Mouse (Mus musculus): Measurements from ENCODE around the gene Lrmda. TPM values are rescaled to one million over a fixed set of nuclear protein-coding genes. Genes with fewer than 3 reads are reported as not detected.

Lrmda gene
- polyA plus RNA-seq, 1 experiment from 2014 or later, result 0.80 TPM

DNA sequence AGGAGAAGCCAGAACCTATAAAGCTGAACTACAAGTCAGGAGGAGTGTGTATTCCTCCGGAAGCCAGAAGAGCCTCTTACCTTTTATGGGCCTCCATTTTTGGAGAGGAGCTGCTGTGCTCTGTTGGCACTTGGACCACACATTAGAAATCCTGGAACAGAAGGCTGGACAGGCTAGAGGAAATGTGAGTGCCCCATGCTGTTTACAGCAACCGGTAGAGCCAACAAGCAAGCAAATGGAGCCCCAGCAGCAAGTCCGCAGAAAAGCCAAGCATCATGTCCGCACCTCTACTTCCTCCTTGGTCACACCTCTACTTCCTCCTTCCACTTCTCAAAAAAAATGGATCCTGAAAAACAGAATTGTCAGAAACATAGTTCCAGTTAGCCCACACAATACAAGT, 1073.8 kb downstream of the Lrmda start:
- Histone ChIP-seq H3K27me3 (replicated peaks; ENCODE audit: control insufficient read depth, insufficient read depth, low read length) (no peaks in the 10 kb centered on the region), H3K9me3 (ENCODE audit: control insufficient read depth, low read length) (no peaks in the 10 kb centered on the region), H3K27ac (ENCODE audit: low read depth, low read length) (no peak overlapping the region), H3K4me2 (ENCODE audit: low read length) (no peak overlapping the region), H3K36me3 (ENCODE audit: control insufficient read depth, insufficient read depth, low read length) (no peaks in the 10 kb centered on the region), H3K4me3 (ENCODE audit: low read length) (no peak overlapping the region), H3K9ac (ENCODE audit: low read depth, low read length) (no peak overlapping the region), H3K4me1 (ENCODE audit: control insufficient read depth, insufficient read depth, low read depth, low read length) (peaks cover 12% of the 10 kb centered on the region)
- ATAC-seq, result no peak
- 84% methylated on average over 4 of the region's 4 CpGs for WGBS

DNA sequence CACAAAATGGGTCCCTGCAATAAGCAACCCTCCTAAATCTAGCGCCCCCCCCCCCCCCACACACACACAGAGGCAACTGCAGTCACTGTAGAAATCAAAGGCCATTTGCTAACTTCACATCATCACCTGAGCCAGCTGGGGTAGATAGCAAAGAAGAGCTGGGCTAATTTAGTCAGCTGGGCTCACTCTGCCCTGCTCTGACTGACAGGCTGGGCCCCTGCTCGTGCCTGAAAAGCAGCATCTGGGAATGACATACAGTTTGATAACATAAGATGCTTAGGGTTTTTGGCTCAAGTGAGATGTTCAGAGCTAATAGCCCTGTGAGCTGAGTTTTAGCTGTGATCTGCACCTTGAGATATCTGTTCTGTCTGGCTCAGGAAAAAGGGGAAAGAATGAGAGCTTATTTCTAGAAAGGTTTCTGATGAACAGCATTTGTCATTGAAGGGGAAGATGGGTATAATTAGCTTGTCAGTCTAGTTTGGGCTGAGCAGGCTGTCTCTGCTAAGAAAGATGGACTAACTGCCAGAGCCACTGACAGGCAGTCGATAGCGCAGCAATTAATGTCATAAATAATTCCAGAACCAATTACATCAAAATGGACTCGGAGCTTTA, 1075.1 kb downstream of the Lrmda start:
- ATAC-seq, result peak; percentile 64
- Histone ChIP-seq H3K9ac (ENCODE audit: low read depth, low read length) (no peak overlapping the region), H3K27ac (ENCODE audit: low read depth, low read length) (peak overlapping the region; percentile 29; the same call in 1 of the 2 replicates), H3K27me3 (replicated peaks; ENCODE audit: control insufficient read depth, insufficient read depth, low read length) (no peaks in the 10 kb centered on the region), H3K4me3 (ENCODE audit: low read length) (no peak overlapping the region), H3K9me3 (ENCODE audit: control insufficient read depth, low read length) (no peaks in the 10 kb centered on the region), H3K4me2 (ENCODE audit: low read length) (no peak overlapping the region), H3K36me3 (ENCODE audit: control insufficient read depth, insufficient read depth, low read length) (no peaks in the 10 kb centered on the region), H3K4me1 (ENCODE audit: control insufficient read depth, insufficient read depth, low read depth, low read length) (peaks cover 12% of the 10 kb centered on the region)
- 47% methylated on average over 5 of the region's 5 CpGs for WGBS

DNA sequence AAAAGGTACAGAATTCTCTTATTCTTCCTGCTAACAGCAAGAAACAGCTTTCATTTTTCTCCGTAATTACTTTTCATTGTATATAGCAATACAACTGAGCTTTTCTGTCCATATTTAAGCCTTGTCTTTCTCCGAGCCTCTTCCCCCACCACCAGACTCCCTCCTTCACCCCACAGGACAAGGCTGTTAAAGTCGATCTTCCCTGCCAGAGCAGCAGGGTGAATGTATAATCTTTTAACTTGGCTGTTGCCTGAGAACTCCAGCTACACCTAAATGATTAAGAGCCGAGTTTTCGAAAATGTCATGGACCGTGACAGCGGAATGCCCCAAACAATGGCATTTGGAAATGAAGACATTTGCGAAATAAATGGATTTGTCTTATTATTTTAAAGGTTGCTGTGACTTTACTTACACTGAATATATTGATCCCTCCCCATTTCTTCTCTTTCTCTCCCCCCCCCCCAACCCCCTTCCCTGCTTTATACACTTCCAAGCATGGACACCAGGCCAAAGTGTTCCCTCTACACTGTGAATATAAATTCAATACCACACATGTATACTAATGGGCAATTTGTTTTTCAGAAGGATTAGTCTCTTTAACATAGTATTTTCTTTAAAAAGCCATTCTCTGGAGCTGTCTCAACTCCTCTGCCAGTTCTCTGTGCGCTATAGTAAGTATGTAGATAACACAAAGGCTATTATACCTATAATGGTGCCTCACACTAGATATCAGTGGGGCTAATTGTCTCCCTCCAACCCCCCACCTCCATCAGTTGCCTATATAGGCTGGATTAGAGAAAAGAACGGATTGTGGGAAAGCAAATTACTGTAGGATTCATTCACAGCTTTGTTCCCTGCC, 1075.9 kb downstream of the Lrmda start:
- Histone ChIP-seq H3K4me1 (ENCODE audit: control insufficient read depth, insufficient read depth, low read depth, low read length) (peaks cover 12% of the 10 kb centered on the region), H3K4me2 (ENCODE audit: low read length) (no peak overlapping the region), H3K27ac (ENCODE audit: low read depth, low read length) (peak overlapping the region; percentile 54), H3K36me3 (ENCODE audit: control insufficient read depth, insufficient read depth, low read length) (no peaks in the 10 kb centered on the region), H3K27me3 (replicated peaks; ENCODE audit: control insufficient read depth, insufficient read depth, low read length) (no peaks in the 10 kb centered on the region), H3K4me3 (ENCODE audit: low read length) (no peak overlapping the region), H3K9ac (ENCODE audit: low read depth, low read length) (no peak overlapping the region), H3K9me3 (ENCODE audit: control insufficient read depth, low read length) (no peaks in the 10 kb centered on the region)
- ATAC-seq, result peak; percentile 45; the same call in 1 of the 2 replicates
- WGBS, result 48% methylated on average over 10 of the region's 10 CpGs

DNA sequence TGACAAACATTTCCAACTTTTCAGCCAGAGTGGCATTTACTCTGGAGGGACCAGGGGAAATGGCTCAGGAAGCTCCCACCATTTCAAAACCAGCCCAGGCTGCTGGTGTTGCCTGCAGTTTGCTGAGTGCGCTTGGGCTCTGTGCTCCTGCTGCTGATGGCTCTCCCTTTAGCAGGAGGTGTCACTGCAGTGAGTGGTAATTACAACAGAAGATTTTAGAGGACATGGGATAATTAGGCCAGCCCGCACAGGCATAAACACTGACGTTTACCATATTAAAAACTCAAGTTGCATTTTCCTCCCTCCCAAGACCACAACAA, 1076.5 kb downstream of the Lrmda start:
- ATAC-seq, result peak; percentile 68
- Histone ChIP-seq H3K9me3 (ENCODE audit: control insufficient read depth, low read length) (no peaks in the 10 kb centered on the region), H3K9ac (ENCODE audit: low read depth, low read length) (no peak overlapping the region), H3K4me1 (ENCODE audit: control insufficient read depth, insufficient read depth, low read depth, low read length) (peaks cover 12% of the 10 kb centered on the region), H3K27me3 (replicated peaks; ENCODE audit: control insufficient read depth, insufficient read depth, low read length) (no peaks in the 10 kb centered on the region), H3K36me3 (ENCODE audit: control insufficient read depth, insufficient read depth, low read length) (no peaks in the 10 kb centered on the region), H3K4me3 (ENCODE audit: low read length) (no peak overlapping the region), H3K4me2 (ENCODE audit: low read length) (no peak overlapping the region), H3K27ac (ENCODE audit: low read depth, low read length) (peak overlapping the region; percentile 54)
- 37% methylated on average over 3 of the region's 3 CpGs for WGBS

DNA sequence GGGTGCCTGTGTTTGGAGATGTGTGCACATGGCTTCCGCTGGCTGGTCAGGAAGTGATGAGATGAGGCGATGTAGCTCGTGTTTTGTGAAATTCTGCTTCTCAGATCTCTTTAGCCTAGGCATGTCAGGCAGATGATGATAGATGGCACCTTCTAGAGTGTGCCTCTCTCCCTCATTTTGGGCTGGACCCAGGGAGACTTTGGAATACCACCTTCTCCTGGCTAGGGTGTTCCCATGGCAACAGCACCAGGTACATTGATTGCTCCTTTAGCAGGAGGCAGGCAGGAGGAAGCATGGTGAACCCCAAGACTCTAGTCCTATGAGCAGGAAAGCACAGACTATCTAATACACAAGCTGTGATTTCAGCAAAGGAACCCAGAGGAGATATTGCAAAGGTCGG, 1076.9 kb downstream of the Lrmda start:
- peak; percentile 50; the same call in 1 of the 2 replicates for ATAC-seq
- H3K4me3 ChIP-seq (ENCODE audit: low read length), result no peak overlapping the region
- H3K9me3 ChIP-seq (ENCODE audit: control insufficient read depth, low read length), result no peaks in the 10 kb centered on the region
- peaks cover 12% of the 10 kb centered on the region for H3K4me1 ChIP-seq (ENCODE audit: control insufficient read depth, insufficient read depth, low read depth, low read length)
- no peak overlapping the region for H3K9ac ChIP-seq (ENCODE audit: low read depth, low read length)
- peak overlapping the region; percentile 54 for H3K27ac ChIP-seq (ENCODE audit: low read depth, low read length)
- no peak overlapping the region for H3K4me2 ChIP-seq (ENCODE audit: low read length)
- H3K36me3 ChIP-seq (ENCODE audit: control insufficient read depth, insufficient read depth, low read length), result no peaks in the 10 kb centered on the region
- WGBS, result 68% methylated on average over 4 of the region's 4 CpGs
- H3K27me3 ChIP-seq (replicated peaks; ENCODE audit: control insufficient read depth, insufficient read depth, low read length), result no peaks in the 10 kb centered on the region

Small RNA genes lying within 50 kb of the gene (microRNA-seq; reads per million reads assigned to microRNA genes)
- gene Gm27532, result not detected

Other genes starting within 250 kb of the Lrmda start
- gene Vdac2, start 194.5 kb upstream of the Lrmda start, polyA plus RNA-seq (2015; fragmentation: Nextera tagmentation; extraction: Ambion mirVana), result 300 and 327 TPM in 2 replicates
- gene Comtd1, start 170.7 kb upstream of the Lrmda start, polyA plus RNA-seq (2015; fragmentation: Nextera tagmentation; extraction: Ambion mirVana), result 59.2 and 68.9 TPM in 2 replicates
- 8.0 and 9.9 TPM in 2 replicates for gene Zfp503, start 30.1 kb upstream of the Lrmda start, polyA plus RNA-seq (2015; fragmentation: Nextera tagmentation; extraction: Ambion mirVana)